Mouse (Mus musculus): Measurements from ENCODE around the gene Pycr1.

Pycr1 gene

GRCm38 (mm10) chr11:120626785-120627467, 16.6 kb downstream of the Pycr1 start:
- no peak for DNase-seq (ENCODE audit: low spot score)

- no peak for DNase-seq (ENCODE audit: low spot score)
Measured at GRCm38 (mm10) chr11:120625152-120625775, 18.3 kb downstream of the Pycr1 start, which contains the start of gene Sirt7. Sirt7 (minus strand) TSS chr11:120625240.

- DNase-seq (ENCODE audit: low spot score) = peak; percentile 86
Measured at GRCm38 (mm10) chr11:120624680-120625111, 18.9 kb downstream of the Pycr1 start.

GRCm38 (mm10) chr11:120623961-120624679, 19.4 kb downstream of the Pycr1 start:
- peak; percentile 74 for DNase-seq (ENCODE audit: low spot score)

- DNase-seq (ENCODE audit: low spot score) = no peak
Measured at GRCm38 (mm10) chr11:120622805-120623204, 20.8 kb downstream of the Pycr1 start.

- no peak for DNase-seq (ENCODE audit: low spot score)
Measured at GRCm38 (mm10) chr11:120620195-120620594, 23.4 kb downstream of the Pycr1 start.

- DNase-seq (ENCODE audit: low spot score) = no peak
Measured at GRCm38 (mm10) chr11:120618619-120619535, 24.7 kb downstream of the Pycr1 start.

- peak; percentile 92 for DNase-seq (ENCODE audit: low spot score)
Measured at GRCm38 (mm10) chr11:120617519-120618112, 26.0 kb downstream of the Pycr1 start, which contains the start of gene Pcyt2. Pcyt2 (minus strand) TSS chr11:120617936.

GRCm38 (mm10) chr11:120616617-120617294, 26.8 kb downstream of the Pycr1 start:
- no peak for DNase-seq (ENCODE audit: low spot score)

GRCm38 (mm10) chr11:120615606-120616203, 27.9 kb downstream of the Pycr1 start:
- DNase-seq (ENCODE audit: low spot score) = no peak

GRCm38 (mm10) chr11:120615167-120615566, 28.4 kb downstream of the Pycr1 start:
- DNase-seq (ENCODE audit: low spot score) = no peak

- no peak for DNase-seq (ENCODE audit: low spot score)
Measured at GRCm38 (mm10) chr11:120613976-120614375, 29.6 kb downstream of the Pycr1 start.

- no peak for DNase-seq (ENCODE audit: low spot score)
Measured at GRCm38 (mm10) chr11:120613481-120613972, 30.0 kb downstream of the Pycr1 start.

- peak; percentile 77 for DNase-seq (ENCODE audit: low spot score)
Measured at GRCm38 (mm10) chr11:120612763-120613162, 30.8 kb downstream of the Pycr1 start.

- DNase-seq (ENCODE audit: low spot score) = no peak
Measured at GRCm38 (mm10) chr11:120610477-120611046, 33.0 kb downstream of the Pycr1 start.

GRCm38 (mm10) chr11:120609250-120609649, 34.3 kb downstream of the Pycr1 start:
- no peak for DNase-seq (ENCODE audit: low spot score)

- DNase-seq (ENCODE audit: low spot score) = no peak
Measured at GRCm38 (mm10) chr11:120608241-120609034, 35.1 kb downstream of the Pycr1 start, which contains the start of gene Npb. Npb (plus strand) TSS chr11:120608477.

- DNase-seq (ENCODE audit: low spot score) = no peak
Measured at GRCm38 (mm10) chr11:120606764-120607163, 36.8 kb downstream of the Pycr1 start.

GRCm38 (mm10) chr11:120605667-120606066, 37.9 kb downstream of the Pycr1 start:
- no peak for DNase-seq (ENCODE audit: low spot score)

Data from T-cell, adult 2 months (primary cell).